Mouse (Mus musculus) G1E (cell line): ENCODE results near the gene Pgbd5. TPM values are rescaled to one million over a fixed set of nuclear protein-coding genes. Genes with fewer than 3 reads are reported as not detected.
"Not testable (repeated sequence)": the region's sequence is repeated elsewhere in the genome, so short reads cannot be mapped to it uniquely, and the experiment has no call there.

Experiments
- ATAC-seq: 2 replicates; pipeline ENCODE4 v1.8.0; 2016; ENCODE audit warnings: mild to moderate bottlenecking; ENCODE audit not compliant: insufficient number of reproducible peaks, poor library complexity, low FRiP score, severe bottlenecking; ENCODE audit errors: extremely low read depth
- DNase-seq: peaks from one replicate; pipeline ENCODE4 v3.0.0; 2012; ENCODE audit warnings: low spot score
- H3K27me3 ChIP-seq: 2 replicates; pipeline ENCODE4 v1.6.1; 2012; ENCODE audit warnings: mild to moderate bottlenecking, low read length, inconsistent platforms; ENCODE audit not compliant: insufficient read depth
- H3K36me3 ChIP-seq: replicated peaks from 2 replicates; pipeline ENCODE3; 2012; ENCODE audit warnings: mild to moderate bottlenecking, inconsistent platforms
- H3K4me1 ChIP-seq: 2 replicates; pipeline ENCODE4 v1.6.1; 2012; ENCODE audit warnings: low read depth, low read length, inconsistent platforms, mixed read lengths; ENCODE audit not compliant: insufficient read depth
- H3K4me3 ChIP-seq: 2 replicates; pipeline ENCODE4 v1.5.1; 2012; ENCODE audit warnings: low read depth, mild to moderate bottlenecking, inconsistent platforms, low read length, moderate library complexity, mixed read lengths
- H3K9me3 ChIP-seq: replicated peaks from 2 replicates; pipeline ENCODE4 v1.6.1; 2012; ENCODE audit warnings: inconsistent platforms
- CTCF ChIP-seq: IDR thresholded peaks from 2 replicates; pipeline ENCODE4 v1.5.1; 2012; ENCODE audit warnings: low read depth, low read length, inconsistent platforms, mixed read lengths
- GATA1 ChIP-seq: IDR thresholded peaks from 2 replicates; pipeline ENCODE4 v1.6.1; 2012; ENCODE audit warnings: borderline replicate concordance, low read length, inconsistent platforms, mixed read lengths
- GATA2 ChIP-seq: IDR thresholded peaks from 2 replicates; pipeline ENCODE4 v1.6.1; 2012; ENCODE audit warnings: low read depth, low read length, inconsistent platforms, borderline replicate concordance
- POLR2AphosphoS5 ChIP-seq: IDR thresholded peaks from 2 replicates; pipeline ENCODE4 v1.6.1; 2012; ENCODE audit warnings: low read depth, low read length, inconsistent platforms; ENCODE audit not compliant: insufficient replicate concordance
- TAL1 ChIP-seq: conservative IDR thresholded peaks from 2 replicates; pipeline ENCODE4 v1.6.1; 2012; ENCODE audit warnings: low read depth, low read length, inconsistent platforms, mixed read lengths
- polyA plus RNA-seq: library from polyadenylated mRNA; stranded (reverse); fragments of >175 nt; gene quantifications from 2 replicates; pipeline ENCODE4 v1.2.3, GENCODE M21; 2012
- total RNA-seq, 2 experiments: library from RNA; stranded (forward) in 1 of 2; stranded (reverse) in 1 of 2; fragments of 200-1000 nt in 1 of 2; fragments of >200 nt in 1 of 2; fragmentation: Nextera tagmentation in 1 of 2; gene quantifications; 2 replicates each; pipeline ENCODE4 v1.2.3; 2014 to 2017

The Pgbd5 gene
- total and polyA plus RNA-seq, 3 experiments = 0.22 TPM; not detected in 2

- Histone ChIP-seq H3K4me1 (no peaks in the 10 kb centered on the region), H3K9me3 (peaks cover 39% of the 10 kb centered on the region), H3K36me3 (no peaks in the 10 kb centered on the region), H3K27me3 (peaks cover 4% of the 10 kb centered on the region; the same call in 1 of the 2 replicates), H3K4me3 (no peak overlapping the region)
- TF ChIP-seq CTCF = no peak
- TF ChIP-seq GATA2 = no peak
- no peak for TF ChIP-seq TAL1
- TF ChIP-seq POLR2AphosphoS5 = no peak
- TF ChIP-seq GATA1 = no peak
- DNase-seq (no peak), ATAC-seq (no peak)
Measured at GRCm38 (mm10) chr8:124435170-124435569, 4.3 kb downstream of the Pgbd5 start.

GRCm38 (mm10) chr8:124434126-124434790 lies 5.2 kb downstream of the Pgbd5 start:
- TF ChIP-seq GATA2 (no peak), TAL1 (no peak), CTCF (no peak), GATA1 (no peak), POLR2AphosphoS5 (no peak)
- Histone ChIP-seq H3K36me3 (no peaks in the 10 kb centered on the region), H3K9me3 (peaks cover 35% of the 10 kb centered on the region), H3K4me3 (no peak overlapping the region; the same call in 1 of the 2 replicates), H3K27me3 (peaks cover 4% of the 10 kb centered on the region; the same call in 1 of the 2 replicates), H3K4me1 (no peaks in the 10 kb centered on the region)
- ATAC-seq = no peak
- no peak for DNase-seq

GRCm38 (mm10) chr8:124433451-124434125 lies 5.9 kb downstream of the Pgbd5 start:
- Histone ChIP-seq H3K4me1 (no peaks in the 10 kb centered on the region), H3K4me3 (peak overlapping the region; percentile 9; the same call in 1 of the 2 replicates), H3K36me3 (no peaks in the 10 kb centered on the region), H3K27me3 (peaks cover 4% of the 10 kb centered on the region; the same call in 1 of the 2 replicates), H3K9me3 (peaks cover 35% of the 10 kb centered on the region)
- DNase-seq (no peak), ATAC-seq (no peak)
- TF ChIP-seq GATA2 (no peak), TAL1 (no peak), CTCF (no peak), POLR2AphosphoS5 (no peak), GATA1 (no peak)

- Histone ChIP-seq H3K36me3 (no peaks in the 10 kb centered on the region), H3K27me3 (peaks cover 4% of the 10 kb centered on the region; the same call in 1 of the 2 replicates), H3K4me3 (no peak overlapping the region), H3K9me3 (peaks cover 38% of the 10 kb centered on the region), H3K4me1 (no peaks in the 10 kb centered on the region)
- no peak for ATAC-seq
- no peak for DNase-seq
- TF ChIP-seq GATA1 = no peak
- no peak for TF ChIP-seq CTCF
Measured at GRCm38 (mm10) chr8:124430881-124431280, 8.6 kb downstream of the Pgbd5 start.

- Histone ChIP-seq H3K9me3 (peaks cover 29% of the 10 kb centered on the region), H3K36me3 (no peaks in the 10 kb centered on the region), H3K4me3 (no peak overlapping the region), H3K27me3 (peaks cover 4% of the 10 kb centered on the region; the same call in 1 of the 2 replicates), H3K4me1 (no peaks in the 10 kb centered on the region)
- DNase-seq = no peak
- no peak for ATAC-seq
- TF ChIP-seq TAL1 (no peak), CTCF (no peak), GATA1 (no peak), POLR2AphosphoS5 (no peak), GATA2 (no peak)
Measured at GRCm38 (mm10) chr8:124429417-124429816, 10.0 kb downstream of the Pgbd5 start.

GRCm38 (mm10) chr8:124428721-124429120 lies 10.7 kb downstream of the Pgbd5 start:
- H3K4me3 ChIP-seq, DNase-seq, H3K4me1 ChIP-seq, H3K27me3 ChIP-seq, H3K36me3 ChIP-seq, ATAC-seq: not testable (repeated sequence)
- peaks cover 22% of the 10 kb centered on the region for H3K9me3 ChIP-seq
